8 mouse cellular contexts compared by ENCODE assay signal in the genomic region with DNA sequence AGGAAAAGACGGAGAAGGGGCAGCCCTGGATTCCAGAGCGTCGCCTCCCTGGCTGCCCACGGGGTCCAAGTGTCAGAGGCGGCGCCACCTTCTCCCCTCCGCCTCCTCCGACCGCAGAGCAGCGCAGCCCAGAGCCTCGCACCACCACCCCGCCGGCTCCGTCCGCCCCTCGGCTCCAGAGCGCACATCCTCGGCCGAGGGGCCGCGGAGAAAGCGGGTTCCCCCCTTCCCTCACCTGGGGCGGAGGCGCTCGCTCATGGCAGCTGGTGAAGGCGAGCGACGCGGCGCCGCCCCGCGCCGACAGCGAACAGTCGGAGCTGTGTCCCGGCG. TPM values are rescaled to one million over a fixed set of nuclear protein-coding genes. Genes with fewer than 3 reads are reported as not detected.
DNase-seq lines count a peak whose midpoint lies in the region; ATAC-seq and TF ChIP-seq lines count a peak whose summit lies in the region.

No protein-coding gene starts in this region.

- peak; percentile 65 for ATAC-seq in lung, embryonic 16.5 days (ENCODE audit: low read depth)
- peak; percentile 8 for ATAC-seq in erythroblast, adult 5-6 weeks (replicated peaks; ENCODE audit: low FRiP score, poor library complexity, severe bottlenecking)
- ATAC-seq in limb, embryonic 13.5 days (ENCODE audit: low FRiP score, low read depth) = no peak

- no peak for DNase-seq in lung, postnatal 10 days
- DNase-seq in frontal cortex, postnatal 10 days (ENCODE audit: low spot score in 2 of 2) = no peak
- no peak for DNase-seq in cerebellum, postnatal 10 days
- no peak for DNase-seq in testis, postnatal 14 days (ENCODE audit: low spot score)

- H3K27me3 ChIP-seq in lung, embryonic 16.5 days (ENCODE audit: control insufficient read depth, insufficient read depth, low read depth, low read length) = no peaks in the 10 kb centered on the region
- no peaks in the 10 kb centered on the region for H3K27me3 ChIP-seq in limb, embryonic 13.5 days

- peak overlapping the region; percentile 74 for H3K4me2 ChIP-seq in lung, embryonic 16.5 days (ENCODE audit: low read depth, low read length)
- H3K4me2 ChIP-seq in limb, embryonic 13.5 days (replicated peaks) = peak overlapping the region; percentile 76

- H3K4me1 ChIP-seq in lung, embryonic 16.5 days (replicated peaks; ENCODE audit: control insufficient read depth, insufficient read depth, low read length) = peaks cover 22% of the 10 kb centered on the region
- peaks cover 35% of the 10 kb centered on the region for H3K4me1 ChIP-seq in limb, embryonic 13.5 days
- H3K4me1 ChIP-seq in olfactory bulb, adult 2 months (ENCODE audit: control insufficient read depth, insufficient read depth, low read length) = peaks cover 5% of the 10 kb centered on the region

- no peaks in the 10 kb centered on the region for H3K9me3 ChIP-seq in lung, embryonic 16.5 days (ENCODE audit: control insufficient read depth, low read length)
- no peaks in the 10 kb centered on the region for H3K9me3 ChIP-seq in limb, embryonic 13.5 days

- peak overlapping the region; percentile 92 for H3K9ac ChIP-seq in lung, embryonic 16.5 days (ENCODE audit: low read length)
- peak overlapping the region; percentile 92 for H3K9ac ChIP-seq in limb, embryonic 13.5 days

- WGBS in lung, embryonic 16.5 days = 0% methylated on average over 26 of the region's 38 CpGs
- WGBS in limb, embryonic 13.5 days = 1% methylated on average over 37 of the region's 38 CpGs
- under 1% methylated on average over 38 of the region's 38 CpGs for WGBS in olfactory bulb, adult 2 months

- H3K36me3 ChIP-seq in lung, embryonic 16.5 days (ENCODE audit: control insufficient read depth, insufficient read depth, low read length) = peaks cover 8% of the 10 kb centered on the region
- H3K36me3 ChIP-seq in limb, embryonic 13.5 days = peaks cover 11% of the 10 kb centered on the region

- peak overlapping the region; percentile 78 for H3K4me3 ChIP-seq in lung, embryonic 16.5 days (ENCODE audit: low read length)
- peak overlapping the region; percentile 96 for H3K4me3 ChIP-seq in limb, embryonic 13.5 days
- peak overlapping the region; percentile 92 for H3K4me3 ChIP-seq in olfactory bulb, adult 2 months (ENCODE audit: insufficient read depth, low read depth, low read length)

- TF ChIP-seq POLR2A in olfactory bulb, adult 2 months (IDR thresholded peaks at IDR 0.05; ENCODE audit: insufficient read depth, low read depth, low read length) = no peak

- H3K27ac ChIP-seq in lung, embryonic 16.5 days (ENCODE audit: low read length) = peak overlapping the region; percentile 97
- H3K27ac ChIP-seq in limb, embryonic 13.5 days = peak overlapping the region; percentile 95
- peak overlapping the region; percentile 10 for H3K27ac ChIP-seq in olfactory bulb, adult 2 months (ENCODE audit: insufficient read depth, low read depth, low read length)

- no peak for TF ChIP-seq CTCF in olfactory bulb, adult 2 months (IDR thresholded peaks at IDR 0.05; ENCODE audit: insufficient read depth, low read depth, low read length)

RNA-seq across cellular contexts. Expression of a gene that starts 0.4 kb away (rescaled TPM):
- polyA plus RNA-seq in lung, embryonic 16.5 days (2015; fragmentation: Nextera tagmentation; extraction: Ambion mirVana) = 39.8 and 40.3 TPM in 2 replicates
- 20.0 and 21.7 TPM in 2 replicates for total RNA-seq in erythroblast, adult 5-6 weeks (2015; ENCODE audit: low replicate concordance)
- 23.3 and 37.5 TPM in 2 replicates for total RNA-seq in erythroblast, adult 5-6 weeks (2017; ENCODE audit: low replicate concordance)
- 48.0 and 50.1 TPM in 2 replicates for polyA plus RNA-seq in limb, embryonic 13.5 days (2015; fragmentation: Nextera tagmentation; extraction: Ambion mirVana)
- polyA plus RNA-seq in olfactory bulb, adult 2 months (2012; ENCODE audit: insufficient read depth, insufficient read length, low replicate concordance, missing spikeins) = not detected in 2 replicates

RNA-seq across cellular contexts. Expression of a gene that starts 0.6 kb away (rescaled TPM):
- 15.4 and 15.9 TPM in 2 replicates for polyA plus RNA-seq in lung, embryonic 16.5 days (2015; fragmentation: Nextera tagmentation; extraction: Ambion mirVana)
- total RNA-seq in erythroblast, adult 5-6 weeks (2015; ENCODE audit: low replicate concordance) = 1.3 and 8.1 TPM in 2 replicates
- total RNA-seq in erythroblast, adult 5-6 weeks (2017; ENCODE audit: low replicate concordance) = 11.2 and 11.7 TPM in 2 replicates
- 22.7 and 23.7 TPM in 2 replicates for polyA plus RNA-seq in limb, embryonic 13.5 days (2015; fragmentation: Nextera tagmentation; extraction: Ambion mirVana)
- polyA plus RNA-seq in olfactory bulb, adult 2 months (2012; ENCODE audit: insufficient read depth, insufficient read length, low replicate concordance, missing spikeins) = not detected in 2 replicates

RNA-seq across cellular contexts. Expression of a gene that starts 26.2 kb away (rescaled TPM):
- 0.90 and 3.1 TPM in 2 replicates for polyA plus RNA-seq in lung, embryonic 16.5 days (2015; fragmentation: Nextera tagmentation; extraction: Ambion mirVana)
- total RNA-seq in erythroblast, adult 5-6 weeks (2015; ENCODE audit: low replicate concordance) = not detected in 2 replicates
- not detected in 2 replicates for total RNA-seq in erythroblast, adult 5-6 weeks (2017; ENCODE audit: low replicate concordance)
- polyA plus RNA-seq in limb, embryonic 13.5 days (2015; fragmentation: Nextera tagmentation; extraction: Ambion mirVana) = 0.37 and 0.70 TPM in 2 replicates
- polyA plus RNA-seq in olfactory bulb, adult 2 months (2012; ENCODE audit: insufficient read depth, insufficient read length, low replicate concordance, missing spikeins) = not detected in 2 replicates

RNA-seq across cellular contexts. Expression of a gene that starts 33.7 kb away (rescaled TPM):
- polyA plus RNA-seq in lung, embryonic 16.5 days (2015; fragmentation: Nextera tagmentation; extraction: Ambion mirVana) = 23.7 and 26.2 TPM in 2 replicates
- total RNA-seq in erythroblast, adult 5-6 weeks (2015; ENCODE audit: low replicate concordance) = 6.3 and 13.6 TPM in 2 replicates
- 5.7 and 7.5 TPM in 2 replicates for total RNA-seq in erythroblast, adult 5-6 weeks (2017; ENCODE audit: low replicate concordance)
- 25.9 and 26.4 TPM in 2 replicates for polyA plus RNA-seq in limb, embryonic 13.5 days (2015; fragmentation: Nextera tagmentation; extraction: Ambion mirVana)
- not detected in 2 replicates for polyA plus RNA-seq in olfactory bulb, adult 2 months (2012; ENCODE audit: insufficient read depth, insufficient read length, low replicate concordance, missing spikeins)

RNA-seq across cellular contexts. Expression of a gene that starts 34.6 kb away (rescaled TPM):
- polyA plus RNA-seq in lung, embryonic 16.5 days (2015; fragmentation: Nextera tagmentation; extraction: Ambion mirVana) = 22.0 and 23.3 TPM in 2 replicates
- total RNA-seq in erythroblast, adult 5-6 weeks (2015; ENCODE audit: low replicate concordance) = 14.2 and 18.3 TPM in 2 replicates
- total RNA-seq in erythroblast, adult 5-6 weeks (2017; ENCODE audit: low replicate concordance) = 11.7 and 12.7 TPM in 2 replicates
- polyA plus RNA-seq in limb, embryonic 13.5 days (2015; fragmentation: Nextera tagmentation; extraction: Ambion mirVana) = 25.4 and 27.7 TPM in 2 replicates
- not detected in 2 replicates for polyA plus RNA-seq in olfactory bulb, adult 2 months (2012; ENCODE audit: insufficient read depth, insufficient read length, low replicate concordance, missing spikeins)

Comparison
In these comparisons a context has a peak if more than half of its experiments do, and no peak if none do; other contexts are left out.
1. H3K27ac ChIP-seq: peak in every context shown above with its lines; median percentile 97 in lung, embryonic 16.5 days; 95 in limb, embryonic 13.5 days; 10 in olfactory bulb, adult 2 months.
2. RNA of a gene that starts 0.4 kb away (polyA plus RNA-seq): 48.0 to 50.1 TPM in limb, embryonic 13.5 days and 39.8 to 40.3 TPM in lung, embryonic 16.5 days; not detected in olfactory bulb, adult 2 months; every median in the first group is over 10 times any median in the second.
3. RNA of a gene that starts 0.6 kb away (polyA plus RNA-seq): 22.7 to 23.7 TPM in limb, embryonic 13.5 days and 15.4 to 15.9 TPM in lung, embryonic 16.5 days; not detected in olfactory bulb, adult 2 months; every median in the first group is over 10 times any median in the second.
4. Peak in every context shown above with its lines, with median percentiles within 50 percentile points of each other: H3K4me3 ChIP-seq.